Mouse (Mus musculus): Measurements from ENCODE around the gene Nadk.

DNA sequence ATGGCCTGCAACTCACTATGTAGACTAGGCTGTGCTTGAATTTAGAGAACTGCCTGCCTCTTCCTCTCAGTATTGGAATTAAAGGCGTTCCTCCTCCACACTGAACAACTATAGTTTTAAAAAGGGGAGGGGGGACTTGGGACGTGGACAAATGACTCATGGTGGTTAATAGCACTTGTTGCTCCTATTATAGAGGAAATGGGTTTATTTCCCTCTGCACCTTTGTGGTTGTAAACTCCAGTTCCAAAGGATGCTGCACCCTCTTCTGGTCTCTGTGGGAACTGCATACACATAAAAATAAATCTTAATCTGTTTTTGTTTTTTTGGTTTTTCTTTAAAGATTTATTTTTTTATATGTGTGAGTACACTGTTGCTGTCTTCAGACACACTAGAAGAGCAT is 6.0 kb downstream of the Nadk start:
- TF ChIP-seq POLR2A (IDR thresholded peaks at IDR 0.05; ENCODE audit: borderline replicate concordance, extremely low read depth, insufficient read depth, insufficient read length, poor library complexity, severe bottlenecking) (no peak), CTCF (IDR thresholded peaks at IDR 0.05; ENCODE audit: borderline replicate concordance, extremely low read depth, insufficient read depth, insufficient read length) (peak; percentile 55; the same call in 1 of the 2 replicates)
